Mouse (Mus musculus) bone marrow macrophage, adult 2 months (primary cell): ENCODE measurements around the gene Pdgfb. TPM values are rescaled to one million over a fixed set of nuclear protein-coding genes. Genes with fewer than 3 reads are reported as not detected.

Experiments
- H3K27ac ChIP-seq: 2 replicates; pipeline ENCODE4 v1.5.1; 2012; ENCODE audit warnings: low read depth, low read length; ENCODE audit not compliant: insufficient read depth
- H3K4me1 ChIP-seq: 2 replicates; pipeline ENCODE4 v1.6.1; 2012; ENCODE audit warnings: low read length; ENCODE audit not compliant: control insufficient read depth, insufficient read depth
- H3K4me3 ChIP-seq: 2 replicates; pipeline ENCODE4 v1.5.1; 2012; ENCODE audit warnings: mild to moderate bottlenecking, low read length, moderate library complexity; ENCODE audit not compliant: insufficient read depth
- CTCF ChIP-seq: IDR thresholded peaks from 2 replicates; pipeline ENCODE4 v1.5.1; 2012; ENCODE audit warnings: low read depth, mild to moderate bottlenecking, low read length, moderate library complexity
- POLR2A ChIP-seq: IDR thresholded peaks from 2 replicates; pipeline ENCODE4 v1.6.1; 2012; ENCODE audit warnings: mild to moderate bottlenecking, low read depth, low read length, borderline replicate concordance
- polyA plus RNA-seq: library from polyadenylated mRNA; stranded (reverse); fragments of >200 nt; gene quantifications from 2 replicates; pipeline ENCODE4 v1.2.4, GENCODE M21; 2012; ENCODE audit not compliant: missing spikeins, insufficient read depth, insufficient read length

The Pdgfb gene
- polyA plus RNA-seq = 47.3 and 52.2 TPM in 2 replicates

DNA sequence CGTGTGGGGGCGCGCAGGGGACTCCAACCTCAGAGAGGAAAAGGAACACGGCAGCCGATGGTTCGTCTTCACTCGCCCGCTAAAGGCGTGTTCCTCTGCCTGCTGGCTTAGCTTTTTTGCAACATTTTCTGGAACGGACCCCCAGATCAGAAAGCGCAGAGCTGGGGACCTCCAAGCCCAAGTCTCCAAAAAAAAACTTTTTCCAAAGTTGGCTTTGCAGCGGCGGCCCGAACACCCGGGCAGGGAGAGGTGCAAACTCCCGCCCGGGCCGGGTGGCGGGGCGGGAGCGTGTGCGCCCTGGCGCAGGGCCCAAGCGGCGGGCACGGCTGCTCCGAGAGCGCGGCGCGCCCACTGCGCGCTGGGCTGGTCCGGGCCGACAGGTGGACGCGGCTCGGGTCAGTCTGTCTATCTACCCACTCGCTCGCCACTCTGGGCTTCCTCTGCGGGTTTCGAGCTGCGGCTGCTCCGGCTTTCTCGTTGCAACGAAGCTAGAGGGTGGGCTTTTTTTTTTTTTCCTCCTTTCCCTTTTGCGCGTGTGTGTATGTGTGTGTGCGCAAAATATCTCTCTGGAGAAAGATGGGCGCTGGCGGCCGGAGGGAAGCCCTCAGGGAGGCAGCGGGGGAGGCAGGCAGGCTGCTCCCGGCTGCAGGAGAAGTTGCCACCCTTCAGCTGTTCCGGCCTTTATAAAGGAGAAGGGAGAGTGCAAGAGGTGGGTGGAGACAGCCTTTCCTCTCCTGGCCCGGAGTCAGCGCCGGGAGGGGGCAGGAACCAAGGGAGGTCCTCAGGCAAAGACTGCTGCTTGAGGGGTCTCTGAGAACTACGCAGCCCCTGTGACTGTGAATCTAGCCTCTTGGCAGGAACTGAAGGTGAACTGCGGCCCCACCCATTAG, at the start of gene Pdgfb:
Gene Pdgfb, minus strand, starts transcription at position 657 of the 890 bp plus-strand sequence.
- Histone ChIP-seq H3K4me3 (peak within 1 kb of the TSS; percentile 61), H3K4me1 (peaks cover 16% of the 10 kb centered on the region), H3K27ac (peak within 1 kb of the TSS; percentile 60)
- TF ChIP-seq CTCF (no peak), POLR2A (peak; percentile 95; the same call in 1 of the 2 replicates)

DNA sequence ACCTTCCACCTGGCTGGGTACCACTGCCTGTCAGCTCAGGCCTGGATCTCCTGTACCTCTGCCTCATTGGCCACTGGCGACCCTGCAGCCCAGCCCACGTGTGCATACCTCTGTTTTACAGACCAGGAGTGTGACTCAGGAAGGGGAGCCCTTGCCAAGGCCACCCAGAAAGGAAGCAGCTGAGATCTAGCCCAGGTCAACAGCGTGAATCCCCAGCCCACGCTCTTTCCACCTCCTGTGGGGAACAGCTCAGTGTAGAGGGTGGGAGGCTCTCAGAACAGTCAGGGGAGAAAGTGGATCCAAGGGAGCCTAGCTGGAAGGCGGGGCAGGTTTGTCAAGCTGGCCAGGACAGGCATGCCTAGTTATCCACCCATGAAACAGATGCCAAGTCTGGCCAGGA, 48.0 kb upstream of the Pdgfb start:
- Histone ChIP-seq H3K27ac (no peak overlapping the region), H3K4me1 (no peaks in the 10 kb centered on the region), H3K4me3 (no peak overlapping the region)
- TF ChIP-seq CTCF = no peak
- no peak for TF ChIP-seq POLR2A

DNA sequence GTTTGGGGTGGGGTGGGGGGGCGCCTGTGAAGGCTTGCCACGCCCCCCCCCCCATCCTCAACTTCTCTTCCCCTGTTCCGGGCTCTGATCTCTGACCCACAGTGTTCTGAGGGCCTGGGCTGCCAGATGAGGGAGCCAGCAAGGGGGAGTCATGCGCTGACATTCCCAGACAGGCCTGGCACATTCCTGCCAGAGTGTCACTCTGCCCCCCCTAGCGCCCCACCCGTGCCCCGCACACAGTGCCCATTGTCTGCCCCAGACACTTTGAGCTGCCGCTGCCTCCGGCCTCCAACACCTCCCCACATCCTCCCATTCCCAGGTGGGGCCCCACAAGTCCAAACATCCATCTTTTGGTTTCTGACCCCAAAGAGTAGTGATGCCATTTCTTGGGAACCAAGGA, 47.6 kb upstream of the Pdgfb start:
- no peak overlapping the region for H3K27ac ChIP-seq
- TF ChIP-seq POLR2A = no peak
- no peak for TF ChIP-seq CTCF
- no peaks in the 10 kb centered on the region for H3K4me1 ChIP-seq
- H3K4me3 ChIP-seq = no peak overlapping the region

DNA sequence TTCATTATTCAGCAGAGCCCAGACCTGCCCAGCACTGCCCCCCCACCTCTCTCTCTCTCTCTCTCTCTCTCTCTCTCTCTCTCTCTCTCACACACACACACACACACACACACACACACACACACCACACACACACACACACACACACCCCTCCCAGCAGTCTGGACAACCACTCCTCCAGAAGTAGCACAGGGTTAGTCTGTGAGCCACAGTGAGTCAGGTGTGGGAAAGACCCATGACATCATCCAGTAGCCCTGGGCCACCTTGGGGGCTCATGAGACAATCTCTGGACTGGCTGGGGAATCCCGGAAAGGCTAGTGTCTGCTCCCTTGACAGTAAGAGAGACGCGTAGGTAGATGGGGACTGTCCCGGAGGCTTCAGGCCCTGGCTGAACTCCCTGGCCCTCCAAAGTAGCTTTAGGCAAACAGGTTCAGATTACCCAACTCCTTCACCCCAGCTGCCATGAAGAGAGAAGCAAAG, 46.3 kb upstream of the Pdgfb start:
- TF ChIP-seq CTCF = no peak
- no peak overlapping the region for H3K27ac ChIP-seq

DNA sequence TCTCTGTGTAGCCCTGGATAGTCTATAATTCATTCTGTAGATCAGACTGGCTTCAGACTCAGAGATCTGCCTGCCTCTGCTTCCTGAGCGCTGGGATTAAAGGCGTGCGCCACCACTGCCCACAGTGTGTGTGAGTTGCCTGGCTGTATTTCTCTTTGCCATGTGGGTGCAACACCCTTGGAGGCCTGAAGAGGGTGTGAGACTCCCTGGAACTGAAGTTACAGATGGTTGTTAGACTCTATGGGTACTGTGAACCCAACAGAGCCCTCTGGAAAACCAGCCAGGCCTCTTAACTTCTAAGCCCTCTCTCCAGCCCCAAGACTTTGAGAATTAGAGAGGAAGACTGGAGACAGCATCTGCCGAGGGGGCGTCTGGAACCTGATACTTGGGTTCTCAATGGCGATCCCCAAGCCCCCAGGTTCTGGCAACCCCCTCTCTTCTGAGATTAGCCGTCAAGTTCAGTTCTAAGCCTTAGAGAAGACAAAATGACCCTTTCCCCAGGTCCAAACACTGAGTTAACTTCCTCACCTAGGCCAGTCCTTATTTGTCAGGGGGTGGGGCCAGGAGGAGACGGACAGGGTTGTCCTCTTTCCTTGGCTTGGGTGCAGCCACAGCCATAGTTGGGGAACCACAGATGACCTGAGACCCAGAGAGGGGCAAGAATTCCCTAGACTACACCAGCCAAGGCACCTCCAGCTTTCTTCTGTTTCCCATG, 45.7 kb upstream of the Pdgfb start:
- TF ChIP-seq CTCF (no peak), POLR2A (no peak)
- H3K4me1 ChIP-seq = no peaks in the 10 kb centered on the region

More for the DNA sequence above, 46.3 kb upstream of the Pdgfb start:
- H3K4me3 ChIP-seq = no peak overlapping the region
- H3K4me1 ChIP-seq = no peaks in the 10 kb centered on the region

DNA sequence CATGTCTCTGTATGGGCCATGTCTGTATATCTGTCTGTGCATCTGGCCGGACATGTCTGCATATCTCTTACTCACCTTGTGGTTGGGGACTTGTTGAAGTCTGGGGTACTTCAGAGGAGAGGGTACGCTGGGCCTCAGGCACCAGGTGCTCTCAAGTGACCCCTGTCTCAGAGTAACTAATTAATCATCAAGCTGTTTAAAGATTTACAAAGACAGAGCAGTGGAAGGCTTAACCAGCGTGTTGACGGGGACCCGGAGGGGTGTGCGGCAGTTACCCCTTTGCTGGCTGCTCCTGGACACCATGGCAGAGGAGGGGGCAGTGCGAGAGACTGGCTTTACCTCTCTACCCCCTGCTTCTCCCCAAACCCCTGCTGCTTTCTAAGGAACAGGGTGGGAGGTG, 44.8 kb upstream of the Pdgfb start:
- no peak overlapping the region for H3K27ac ChIP-seq
- TF ChIP-seq POLR2A (no peak), CTCF (no peak)

More for the DNA sequence above, 45.7 kb upstream of the Pdgfb start:
- Histone ChIP-seq H3K4me3 (no peak overlapping the region), H3K27ac (no peak overlapping the region)

DNA sequence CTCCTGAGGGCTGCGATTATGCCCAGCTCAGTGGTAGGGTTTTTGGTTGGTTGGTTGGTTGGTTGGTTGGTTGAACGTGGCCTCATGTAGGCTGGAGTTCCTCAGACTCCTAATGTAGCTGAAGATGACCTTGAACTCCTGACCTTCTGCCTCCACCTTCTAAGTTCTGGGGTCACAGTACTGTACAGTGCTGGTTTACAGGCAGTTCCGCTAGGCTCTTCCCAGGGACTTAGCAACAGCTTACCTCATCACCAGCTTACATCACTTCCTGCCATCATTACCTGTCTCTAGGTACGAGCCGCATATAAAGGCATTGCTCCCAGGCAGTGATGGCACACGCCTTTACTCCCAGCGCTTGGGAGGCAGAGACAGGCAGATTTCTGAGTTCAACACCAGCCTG, 43.4 kb upstream of the Pdgfb start:
- Histone ChIP-seq H3K4me3 (no peak overlapping the region), H3K4me1 (peaks cover 15% of the 10 kb centered on the region), H3K27ac (no peak overlapping the region)
- TF ChIP-seq POLR2A (no peak), CTCF (no peak)

More for the DNA sequence above, 44.8 kb upstream of the Pdgfb start:
- no peak overlapping the region for H3K4me3 ChIP-seq
- H3K4me1 ChIP-seq = peaks cover 3% of the 10 kb centered on the region

DNA sequence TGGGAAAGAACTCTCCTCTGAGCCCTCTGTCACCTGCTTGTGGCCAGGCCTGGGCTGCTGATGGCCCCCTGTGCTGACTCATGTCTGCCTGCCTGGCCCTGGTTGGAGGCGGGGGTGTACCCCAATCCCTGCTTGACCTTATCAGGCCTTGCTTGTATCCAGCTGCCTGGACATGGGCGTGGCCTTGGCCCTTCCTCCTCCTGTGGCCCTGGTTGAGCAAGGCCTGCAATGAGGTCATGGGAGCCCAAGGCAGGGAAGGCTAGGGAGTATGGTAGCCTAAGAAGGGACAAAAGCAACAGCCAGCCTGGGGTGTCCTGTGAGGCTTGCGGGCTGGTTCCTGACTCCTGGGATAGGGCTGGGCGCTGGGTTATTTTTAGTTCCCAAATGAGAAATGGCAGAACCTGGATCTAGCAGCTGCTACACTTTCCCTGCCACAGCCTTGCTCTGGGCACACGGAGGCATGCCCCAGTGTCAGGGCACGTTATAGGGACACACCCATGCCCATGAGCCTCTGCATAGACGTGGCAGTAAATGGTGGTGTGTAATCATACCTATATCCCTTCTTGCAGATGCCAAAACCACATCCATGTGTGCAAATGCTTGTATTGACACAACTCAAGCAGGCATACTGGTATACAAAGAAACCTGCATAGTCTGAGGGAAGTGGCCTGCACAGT, 39.4 kb upstream of the Pdgfb start:
- TF ChIP-seq POLR2A (no peak), CTCF (no peak)
- peaks cover 15% of the 10 kb centered on the region for H3K4me1 ChIP-seq
- peak overlapping the region; percentile 58 for H3K27ac ChIP-seq
- H3K4me3 ChIP-seq = no peak overlapping the region

DNA sequence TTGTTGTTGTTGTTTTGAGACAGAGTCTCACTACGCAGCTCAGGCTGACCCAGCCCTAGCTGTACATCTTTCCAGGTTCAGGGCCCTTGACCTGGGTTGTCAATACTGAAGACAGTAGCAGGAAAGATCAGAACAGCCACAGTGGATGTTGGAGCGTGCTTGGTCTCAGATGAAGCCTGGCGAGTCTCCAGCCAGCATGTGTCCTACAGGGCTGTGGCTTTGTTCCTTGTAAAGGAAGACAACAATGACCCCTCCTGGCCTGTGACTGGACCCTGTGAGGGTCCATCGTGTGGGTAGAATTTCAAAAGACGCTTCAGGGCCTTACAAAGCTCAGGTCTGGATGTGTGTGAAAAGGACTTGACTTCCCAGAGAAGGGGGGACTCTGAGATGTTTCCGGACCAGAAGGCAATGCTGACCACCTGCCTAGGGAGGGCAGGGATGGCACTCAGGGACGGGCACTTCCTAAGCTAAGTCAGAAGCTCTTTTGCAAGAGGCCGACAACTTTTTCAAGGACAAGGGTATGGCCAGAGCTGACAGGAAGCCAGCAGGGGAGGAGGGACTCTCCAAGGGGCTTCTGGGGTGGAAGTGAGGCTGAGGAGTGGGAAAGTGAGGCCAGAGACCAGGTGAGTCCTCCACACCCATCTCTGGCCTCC, 38.7 kb upstream of the Pdgfb start:
- peaks cover 15% of the 10 kb centered on the region for H3K4me1 ChIP-seq
- no peak overlapping the region for H3K4me3 ChIP-seq
- peak overlapping the region; percentile 58 for H3K27ac ChIP-seq
- TF ChIP-seq POLR2A = no peak
- 0 out of 2 replicates have a peak, but pooled peaks have one; percentile 16 for TF ChIP-seq CTCF
